Mouse (Mus musculus) neural tube, embryonic 11.5 days (tissue): ENCODE results near the gene Tmem161a. TPM values are rescaled to one million over a fixed set of nuclear protein-coding genes. Genes with fewer than 3 reads are reported as not detected.

ENCODE experiments used
- ATAC-seq: fragments of 200-750 bp; cut with Nextera tagmentation; 2 replicates; pipeline ENCODE4 v1.8.0; 2017; ENCODE audit warnings: moderate number of reproducible peaks, mild to moderate bottlenecking, moderate TSS enrichment, moderate library complexity; ENCODE audit not compliant: insufficient read depth, low FRiP score, low TSS enrichment
- DNase-seq: peaks from one replicate; pipeline ENCODE4 v3.0.0-alpha.2; 2015; ENCODE audit warnings: low spot score
- H3K27ac ChIP-seq: fragments of 300-500 bp; sonication (generic); 2 replicates; pipeline ENCODE4 v1.5.1; 2014; ENCODE audit warnings: low read depth, mild to moderate bottlenecking, low read length
- H3K27me3 ChIP-seq: fragments of 300-500 bp; sonication (generic); 2 replicates; pipeline ENCODE4 v1.6.1; 2014; ENCODE audit warnings: mild to moderate bottlenecking, low read length, mixed read lengths; ENCODE audit not compliant: control insufficient read depth, insufficient read depth
- H3K36me3 ChIP-seq: fragments of 300-500 bp; sonication (generic); 2 replicates; pipeline ENCODE4 v1.6.1; 2014; ENCODE audit warnings: mild to moderate bottlenecking, low read length, moderate library complexity, mixed read lengths; ENCODE audit not compliant: control insufficient read depth, insufficient read depth
- H3K4me1 ChIP-seq: fragments of 300-500 bp; sonication (generic); 2 replicates; pipeline ENCODE4 v1.6.1; 2014; ENCODE audit warnings: low read length, mixed read lengths; ENCODE audit not compliant: control insufficient read depth, insufficient read depth
- H3K4me2 ChIP-seq: fragments of 300-500 bp; sonication (generic); 2 replicates; pipeline ENCODE4 v1.6.1; 2014; ENCODE audit warnings: low read depth, mild to moderate bottlenecking, moderate library complexity
- H3K4me3 ChIP-seq: fragments of 300-500 bp; sonication (generic); 2 replicates; pipeline ENCODE4 v1.5.1; 2014; ENCODE audit warnings: low read depth, low read length
- H3K9ac ChIP-seq: fragments of 300-500 bp; sonication (generic); 2 replicates; pipeline ENCODE4 v1.6.1; 2014; ENCODE audit warnings: mild to moderate bottlenecking, low read length
- H3K9me3 ChIP-seq: fragments of 300-500 bp; sonication (generic); 2 replicates; pipeline ENCODE4 v1.6.1; 2016; ENCODE audit warnings: low read length; ENCODE audit not compliant: control insufficient read depth
- WGBS: fragments of 180-500 bp; shearing (Covaris S2); extraction: QIAGEN DNeasy Blood & Tissue Kit; methylation state at CpG from one replicate; pipeline ENCODE4 v1.1.7; 2014; 5-methylcytosine and 5-hydroxymethylcytosine counted together
- polyA plus RNA-seq: library from polyadenylated mRNA; unstranded; fragments of >200 nt; fragmentation: Nextera tagmentation; extraction: Ambion mirVana; gene quantifications from 2 replicates; pipeline ENCODE4 v1.2.1, GENCODE M21; 2014

The Tmem161a gene
- polyA plus RNA-seq, 1 experiment from 2014 or later = 36.4 TPM

GRCm38 (mm10) chr8:70193238-70193637 is 21.1 kb downstream of the Tmem161a start:
- Histone ChIP-seq H3K4me2 (no peak overlapping the region), H3K4me3 (no peak overlapping the region), H3K9ac (no peak overlapping the region), H3K4me1 (no peaks in the 10 kb centered on the region), H3K27me3 (no peaks in the 10 kb centered on the region), H3K27ac (no peak overlapping the region), H3K36me3 (no peaks in the 10 kb centered on the region), H3K9me3 (no peaks in the 10 kb centered on the region)
- DNase-seq (no peak), ATAC-seq (no peak)
- 45% methylated on average over 5 of the region's 5 CpGs for WGBS

GRCm38 (mm10) chr8:70194191-70194590 is 22.0 kb downstream of the Tmem161a start:
- no peak for ATAC-seq
- Histone ChIP-seq H3K27me3 (no peaks in the 10 kb centered on the region), H3K27ac (no peak overlapping the region), H3K9me3 (no peaks in the 10 kb centered on the region), H3K36me3 (no peaks in the 10 kb centered on the region), H3K9ac (no peak overlapping the region), H3K4me2 (no peak overlapping the region), H3K4me3 (no peak overlapping the region), H3K4me1 (no peaks in the 10 kb centered on the region)
- 96% methylated on average over 3 of the region's 3 CpGs for WGBS
- no peak for DNase-seq

GRCm38 (mm10) chr8:70195762-70196161 is 23.6 kb downstream of the Tmem161a start:
- Histone ChIP-seq H3K27ac (no peak overlapping the region), H3K27me3 (no peaks in the 10 kb centered on the region), H3K9me3 (no peaks in the 10 kb centered on the region), H3K9ac (no peak overlapping the region), H3K36me3 (no peaks in the 10 kb centered on the region), H3K4me1 (no peaks in the 10 kb centered on the region), H3K4me2 (no peak overlapping the region), H3K4me3 (no peak overlapping the region)
- DNase-seq = no peak
- no peak for ATAC-seq
- WGBS = 84% methylated on average over 2 of the region's 2 CpGs

GRCm38 (mm10) chr8:70197603-70198002 is 25.4 kb downstream of the Tmem161a start:
- Histone ChIP-seq H3K36me3 (no peaks in the 10 kb centered on the region), H3K4me2 (no peak overlapping the region), H3K9me3 (no peaks in the 10 kb centered on the region), H3K9ac (no peak overlapping the region), H3K27me3 (no peaks in the 10 kb centered on the region), H3K4me1 (no peaks in the 10 kb centered on the region), H3K4me3 (no peak overlapping the region), H3K27ac (no peak overlapping the region)
- WGBS = 45% methylated on average over 7 of the region's 7 CpGs
- no peak for DNase-seq
- ATAC-seq = no peak

GRCm38 (mm10) chr8:70200098-70200681 is 28.0 kb downstream of the Tmem161a start:
- H3K36me3 ChIP-seq = no peaks in the 10 kb centered on the region
- 70% methylated on average over 5 of the region's 5 CpGs for WGBS
- no peaks in the 10 kb centered on the region for H3K4me1 ChIP-seq
- no peak overlapping the region for H3K9ac ChIP-seq
- no peaks in the 10 kb centered on the region for H3K27me3 ChIP-seq
- H3K4me3 ChIP-seq = no peak overlapping the region
- no peak for DNase-seq
- no peak overlapping the region for H3K4me2 ChIP-seq
- no peak overlapping the region for H3K27ac ChIP-seq
- H3K9me3 ChIP-seq = no peaks in the 10 kb centered on the region
- ATAC-seq = no peak

- ATAC-seq (no peak), DNase-seq (no peak)
- Histone ChIP-seq H3K36me3 (no peaks in the 10 kb centered on the region), H3K9me3 (no peaks in the 10 kb centered on the region), H3K27ac (no peak overlapping the region), H3K4me1 (no peaks in the 10 kb centered on the region), H3K4me3 (no peak overlapping the region), H3K27me3 (no peaks in the 10 kb centered on the region), H3K9ac (no peak overlapping the region), H3K4me2 (no peak overlapping the region)
- 93% methylated on average over 3 of the region's 3 CpGs for WGBS
Measured at GRCm38 (mm10) chr8:70201417-70201816, 29.3 kb downstream of the Tmem161a start.

- DNase-seq (no peak), ATAC-seq (no peak)
- Histone ChIP-seq H3K4me1 (no peaks in the 10 kb centered on the region), H3K36me3 (no peaks in the 10 kb centered on the region), H3K4me3 (no peak overlapping the region), H3K9me3 (no peaks in the 10 kb centered on the region), H3K4me2 (no peak overlapping the region), H3K27ac (no peak overlapping the region), H3K27me3 (no peaks in the 10 kb centered on the region), H3K9ac (no peak overlapping the region)
- 63% methylated on average over 4 of the region's 4 CpGs for whole genome bisulfite sequencing
Measured at GRCm38 (mm10) chr8:70203072-70203471, 30.9 kb downstream of the Tmem161a start.

GRCm38 (mm10) chr8:70204757-70205156 is 32.6 kb downstream of the Tmem161a start:
- 71% methylated on average over 1 of the region's 1 CpGs for WGBS
- H3K4me2 ChIP-seq = no peak overlapping the region
- H3K36me3 ChIP-seq = no peaks in the 10 kb centered on the region
- no peak overlapping the region for H3K27ac ChIP-seq
- H3K4me1 ChIP-seq = no peaks in the 10 kb centered on the region
- H3K4me3 ChIP-seq = no peak overlapping the region
- H3K9ac ChIP-seq = no peak overlapping the region
- no peaks in the 10 kb centered on the region for H3K9me3 ChIP-seq
- ATAC-seq (no peak), DNase-seq (no peak)
- H3K27me3 ChIP-seq = no peaks in the 10 kb centered on the region

GRCm38 (mm10) chr8:70208130-70208529 is 36.0 kb downstream of the Tmem161a start:
- Histone ChIP-seq H3K27ac (no peak overlapping the region), H3K9ac (no peak overlapping the region), H3K4me3 (no peak overlapping the region), H3K9me3 (no peaks in the 10 kb centered on the region), H3K4me2 (no peak overlapping the region), H3K4me1 (peaks cover 4% of the 10 kb centered on the region; the same call in 1 of the 2 replicates), H3K36me3 (no peaks in the 10 kb centered on the region), H3K27me3 (no peaks in the 10 kb centered on the region)
- ATAC-seq = no peak
- DNase-seq = no peak
- WGBS = 65% methylated on average over 1 of the region's 1 CpGs
